Mouse (Mus musculus) lung, postnatal 10 days (tissue): ENCODE measurements at regions not wholly inside any gene's neighbourhood (a gene's known extent, or its start where the extent isn't known, plus 50 kb on each side); places are given as distances from the start of the nearest gene placed in this dataset.
"Not testable (repeated sequence)": the region's sequence is repeated elsewhere in the genome, so short reads cannot be mapped to it uniquely, and the experiment has no call there.

ENCODE experiments used
- DNase-seq: peaks from one replicate; pipeline ENCODE4 v3.0.0; 2021

GRCm38 (mm10) chr16:58178744-58179401, 229.4 kb upstream of the Dcbld2 start:
- no peak for DNase-seq

- not testable (repeated sequence) for DNase-seq
Measured at GRCm38 (mm10) chr16:58179981-58180380, 228.3 kb upstream of the Dcbld2 start.

GRCm38 (mm10) chr16:58194619-58195497, 213.4 kb upstream of the Dcbld2 start:
- DNase-seq = no peak

- DNase-seq = peak; percentile 64
Measured at GRCm38 (mm10) chr16:58211872-58212271, 196.4 kb upstream of the Dcbld2 start.

GRCm38 (mm10) chr16:58234686-58235085, 173.6 kb upstream of the Dcbld2 start:
- DNase-seq = no peak

- DNase-seq = no peak
Measured at GRCm38 (mm10) chr16:58236857-58237256, 171.4 kb upstream of the Dcbld2 start.

GRCm38 (mm10) chr16:58276281-58276680, 132.0 kb upstream of the Dcbld2 start:
- DNase-seq = no peak

GRCm38 (mm10) chr16:58281474-58281873, 126.8 kb upstream of the Dcbld2 start:
- DNase-seq = peak; percentile 10

- no peak for DNase-seq
Measured at GRCm38 (mm10) chr16:58294457-58294856, 113.8 kb upstream of the Dcbld2 start.

GRCm38 (mm10) chr16:58295128-58295527, 113.1 kb upstream of the Dcbld2 start:
- DNase-seq = no peak

GRCm38 (mm10) chr16:58299495-58299894, 108.7 kb upstream of the Dcbld2 start:
- peak; percentile 74 for DNase-seq

- no peak for DNase-seq
Measured at GRCm38 (mm10) chr16:58300098-58300497, 108.1 kb upstream of the Dcbld2 start.

- DNase-seq = peak; percentile 47
Measured at GRCm38 (mm10) chr16:58303555-58303954, 104.7 kb upstream of the Dcbld2 start.

GRCm38 (mm10) chr16:58316889-58317455, 91.3 kb upstream of the Dcbld2 start:
- no peak for DNase-seq

GRCm38 (mm10) chr16:58331087-58331486, 77.2 kb upstream of the Dcbld2 start:
- DNase-seq = no peak

GRCm38 (mm10) chr16:58343921-58344320, 64.3 kb upstream of the Dcbld2 start:
- no peak for DNase-seq

- no peak for DNase-seq
Measured at GRCm38 (mm10) chr16:58349354-58349753, 58.9 kb upstream of the Dcbld2 start.

- DNase-seq = no peak
Measured at GRCm38 (mm10) chr16:58349802-58350201, 58.4 kb upstream of the Dcbld2 start.

GRCm38 (mm10) chr16:58352156-58352555, 56.1 kb upstream of the Dcbld2 start:
- no peak for DNase-seq

- DNase-seq = peak; percentile 23
Measured at GRCm38 (mm10) chr16:58354551-58354950, 53.7 kb upstream of the Dcbld2 start.
